Mouse (Mus musculus) embryonic stem cell, embryonic (primary cell): ENCODE results near the gene Ppm1a.

Source experiments
- CTCF ChIA-PET, 4 experiments: fragments of 300-600 bp in 2 of 4; fragments of 350-600 bp in 2 of 4; sonication (Branson Sonifier 250); formaldehyde crosslinking; loops; one replicate each; lab custom pipeline; 2022; ENCODE audit warnings: inconsistent platforms in 2 of 4; lab: Charles Lee
- POLR2A ChIA-PET, 4 experiments: fragments of 300-600 bp in 2 of 4; fragments of 350-600 bp in 2 of 4; sonication (Branson Sonifier 250); formaldehyde crosslinking; loops; one replicate each; lab custom pipeline; 2022; ENCODE audit warnings: antibody characterized with exemption in 4 of 4, inconsistent platforms in 1 of 4; lab: Charles Lee

Gene Ppm1a

GRCm38 (mm10) chr12:72750016-72750415, 7.2 kb upstream of the Ppm1a start:
- ChIA-PET POLR2A (interaction anchor here in 2 of 4 experiments (1.4 to 3.1 kb wide), 4 partner anchors 10 to 16 kb away, joined by 4 to 21 read pairs (median 6); no protein-coding TSS in a partner anchor), CTCF (no interaction called here)

DNA sequence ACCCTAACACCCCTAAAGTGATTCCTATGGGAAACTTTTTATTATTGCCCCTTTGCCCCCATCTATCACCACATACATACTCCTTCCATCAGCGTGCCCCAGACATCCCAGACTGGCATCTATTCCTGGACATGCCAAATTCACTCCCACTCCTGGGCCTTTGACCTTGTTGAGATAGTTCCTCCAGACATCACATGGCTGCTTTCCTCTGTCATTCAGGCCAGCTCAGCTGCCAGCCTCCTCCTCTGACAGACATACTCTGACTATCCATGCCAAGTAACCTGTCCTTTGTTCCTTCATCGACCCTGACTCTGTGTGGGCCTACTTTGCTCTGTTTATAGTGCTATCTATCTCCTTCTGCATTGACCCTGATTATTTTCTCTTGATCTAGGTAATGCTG, 6.6 kb upstream of the Ppm1a start:
- POLR2A ChIA-PET, result interaction anchor here in 3 of 4 experiments (0.6 to 3.1 kb wide), 6 partner anchors 10 to 18 kb away, joined by 3 to 21 read pairs (median 5); no protein-coding TSS in a partner anchor
- CTCF ChIA-PET, result no interaction called here

DNA sequence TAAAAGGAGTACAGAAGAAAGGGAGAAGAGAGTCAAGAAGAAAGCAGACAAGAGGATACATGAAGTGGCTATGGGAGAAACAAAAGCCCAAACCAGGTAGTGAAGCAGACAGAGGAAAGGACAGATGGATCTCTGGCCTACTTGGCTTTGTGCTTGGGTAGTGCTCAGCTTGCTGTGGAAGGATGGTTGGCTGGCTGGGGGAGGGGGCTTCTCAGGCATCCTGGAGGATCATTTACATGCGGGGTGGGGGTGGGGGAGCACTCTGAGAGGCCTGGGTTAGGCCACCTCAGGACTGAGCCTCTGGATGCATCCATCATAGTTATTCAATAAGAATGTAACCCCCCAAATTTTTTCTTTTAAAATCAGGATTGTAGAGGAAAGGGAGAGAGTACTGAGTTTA, 341 bp downstream of the Ppm1a start:
- ChIA-PET POLR2A (interaction anchor here in 2 of 4 experiments (0.6 to 1.4 kb wide), 3 partner anchors 13 to 1393 kb away, joined by 3 to 5 read pairs (median 3); no protein-coding TSS in a partner anchor), CTCF (interaction anchor here in 1 of 4 experiments (0.6 kb wide), 1 partner anchor 34 kb away, joined by 3 read pairs; no protein-coding TSS in a partner anchor)

GRCm38 (mm10) chr12:72759956-72760355, 2.7 kb downstream of the Ppm1a start:
- CTCF ChIA-PET, result interaction anchor here in 2 of 4 experiments (0.5 to 1.1 kb wide), 3 partner anchors 22 to 75 kb away, joined by 3 read pairs; no protein-coding TSS in a partner anchor
- POLR2A ChIA-PET, result interaction anchor here (0.6 to 4.0 kb wide), 59 partner anchors 8 to 674 kb away, joined by 3 to 51 read pairs (median 4); partner anchors contain the start of genes Dhrs7 (in 2 of the 4), Jkamp (in 2 of the 4), L3hypdh (in 2 of the 4) and Gm4756 (in 1 of the 4)

DNA sequence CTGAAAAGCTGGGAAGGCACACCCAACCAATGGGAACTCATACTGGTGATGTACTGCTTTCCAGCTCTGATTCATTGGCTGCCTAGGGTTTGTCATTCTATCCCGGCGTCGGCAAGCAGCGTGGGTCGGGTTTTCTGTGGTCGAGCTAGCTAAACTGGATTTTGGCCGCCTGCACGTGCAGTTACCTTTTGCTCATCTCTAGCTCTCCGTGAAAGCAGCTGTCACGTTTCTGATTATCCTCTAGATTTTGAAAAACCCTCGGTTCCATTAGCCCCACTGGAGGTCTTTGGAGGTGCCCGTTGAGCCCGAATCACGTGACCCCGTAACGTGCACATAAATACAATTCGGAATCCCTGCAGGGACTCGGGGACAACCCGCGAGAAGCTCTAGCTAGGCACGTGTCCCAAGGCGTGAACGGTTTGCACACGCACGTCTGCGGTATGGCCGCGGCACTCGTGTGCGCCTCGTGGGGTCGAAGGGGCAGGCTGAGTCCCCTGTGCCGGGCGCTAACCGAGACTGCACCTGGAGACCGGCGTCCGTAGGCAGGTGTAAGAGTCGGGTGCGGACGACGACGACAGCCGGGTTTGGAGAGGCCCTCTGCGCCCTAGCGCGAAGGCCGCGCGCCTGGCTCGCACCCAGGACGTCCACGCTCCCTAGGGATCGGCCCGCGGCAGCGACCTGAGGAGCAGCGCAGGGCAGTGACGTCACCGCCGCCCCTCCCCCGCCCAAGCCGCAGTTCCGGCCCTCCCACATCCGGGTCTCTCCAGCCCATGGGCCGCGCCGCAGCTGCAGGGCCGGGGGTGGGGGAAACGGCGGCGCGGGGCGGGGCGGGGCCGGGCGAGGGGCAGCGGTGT, 3.3 kb downstream of the Ppm1a start:
- POLR2A ChIA-PET, result interaction anchor here (0.6 to 4.0 kb wide), 82 partner anchors 9 to 1166 kb away, joined by 3 to 51 read pairs (median 4); partner anchors contain the start of genes Jkamp (in 3 of the 4), L3hypdh (in 3 of the 4), Dhrs7 (in 2 of the 4) and Gm4756 (in 1 of the 4)
- CTCF ChIA-PET, result interaction anchor here in 2 of 4 experiments (0.5 to 1.1 kb wide), 4 partner anchors 9 to 75 kb away, joined by 3 to 8 read pairs (median 3); no protein-coding TSS in a partner anchor

- ChIA-PET POLR2A (interaction anchor here (0.6 to 4.0 kb wide), 54 partner anchors 8 to 1166 kb away, joined by 3 to 51 read pairs (median 4); partner anchors contain the start of genes Jkamp (in 2 of the 4), L3hypdh (in 2 of the 4) and Gm4756 (in 1 of the 4)), CTCF (interaction anchor here in 1 of 4 experiments (0.8 kb wide), 1 partner anchor 8 kb away, joined by 8 read pairs; no protein-coding TSS in a partner anchor)
Measured at GRCm38 (mm10) chr12:72761230-72761648, 4.0 kb downstream of the Ppm1a start.

DNA sequence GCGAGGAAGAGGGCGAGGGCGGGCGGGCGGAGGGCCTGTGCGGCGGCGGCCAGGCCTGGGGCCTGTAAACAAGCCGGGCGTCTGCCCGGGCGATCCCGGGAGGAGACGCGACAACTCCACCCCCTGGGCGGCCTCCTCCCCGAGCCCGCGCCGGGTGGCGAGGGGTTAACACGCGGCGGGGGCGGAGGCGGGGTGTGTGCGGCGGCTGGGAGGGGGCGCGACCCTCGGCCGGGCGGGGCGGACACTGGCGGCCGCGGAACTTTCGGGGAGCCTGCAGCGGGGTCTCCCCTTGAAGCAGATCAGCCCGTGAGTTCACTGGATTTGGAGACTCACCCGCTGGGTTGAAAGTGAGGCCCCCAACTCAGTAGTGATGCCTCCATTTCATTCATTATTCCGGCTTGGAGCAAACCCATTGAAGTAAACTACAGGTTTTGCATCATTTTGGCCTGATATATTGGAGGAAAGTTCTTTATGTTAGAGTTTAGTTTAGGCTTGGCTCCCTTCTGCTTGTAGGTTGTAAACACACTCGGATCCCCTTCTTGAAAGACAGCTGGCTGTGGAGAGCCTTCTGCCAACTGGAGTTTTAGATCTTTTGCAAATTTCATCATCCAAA, 4.5 kb downstream of the Ppm1a start:
- CTCF ChIA-PET, result interaction anchor here in 1 of 4 experiments (0.8 kb wide), 1 partner anchor 8 kb away, joined by 8 read pairs; no protein-coding TSS in a partner anchor
- POLR2A ChIA-PET, result interaction anchor here (0.6 to 4.0 kb wide), 26 partner anchors 8 to 708 kb away, joined by 3 to 51 read pairs (median 6); partner anchors contain the start of gene Gm4756 (in 1 of the 4)

DNA sequence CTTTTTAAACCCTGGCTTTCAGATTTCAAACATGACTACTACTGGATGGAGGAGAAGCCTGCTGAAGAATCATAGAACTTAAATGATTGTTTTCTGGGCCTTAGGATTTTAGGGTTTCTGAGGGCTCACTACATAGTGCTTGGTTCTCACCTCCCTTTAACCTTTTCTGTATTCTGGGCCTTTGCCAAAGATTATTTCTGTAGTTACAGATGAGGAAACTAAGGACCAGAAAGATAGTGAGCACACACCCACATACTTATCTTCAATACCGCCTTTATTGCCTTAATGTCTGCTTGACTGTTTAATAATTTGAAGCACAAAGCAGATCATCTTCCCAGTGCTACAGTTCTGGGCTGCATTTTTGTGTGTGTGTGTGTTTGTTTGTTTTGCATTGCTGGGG, 5.2 kb downstream of the Ppm1a start:
- ChIA-PET POLR2A (interaction anchor here in 2 of 4 experiments (1.3 to 4.0 kb wide), 3 partner anchors 10 to 28 kb away, joined by 11 to 51 read pairs (median 12); no protein-coding TSS in a partner anchor), CTCF (no interaction called here)

- POLR2A ChIA-PET, result interaction anchor here in 2 of 4 experiments (0.6 to 4.0 kb wide), 4 partner anchors 9 to 29 kb away, joined by 3 to 51 read pairs (median 10); no protein-coding TSS in a partner anchor
- CTCF ChIA-PET, result interaction anchor here in 1 of 4 experiments (0.7 kb wide), 1 partner anchor 112 kb away, joined by 3 read pairs; no protein-coding TSS in a partner anchor
Measured at GRCm38 (mm10) chr12:72763156-72763555, 5.9 kb downstream of the Ppm1a start.

GRCm38 (mm10) chr12:72767809-72768208, 10.6 kb downstream of the Ppm1a start:
- ChIA-PET CTCF (interaction anchor here in 1 of 4 experiments (1.2 kb wide), 1 partner anchor 23 kb away, joined by 3 read pairs; no protein-coding TSS in a partner anchor), POLR2A (interaction anchor here in 1 of 4 experiments (0.9 to 6.0 kb wide), 9 partner anchors 8 to 683 kb away, joined by 3 to 38 read pairs (median 6); partner anchors contain the start of genes Jkamp and L3hypdh)

DNA sequence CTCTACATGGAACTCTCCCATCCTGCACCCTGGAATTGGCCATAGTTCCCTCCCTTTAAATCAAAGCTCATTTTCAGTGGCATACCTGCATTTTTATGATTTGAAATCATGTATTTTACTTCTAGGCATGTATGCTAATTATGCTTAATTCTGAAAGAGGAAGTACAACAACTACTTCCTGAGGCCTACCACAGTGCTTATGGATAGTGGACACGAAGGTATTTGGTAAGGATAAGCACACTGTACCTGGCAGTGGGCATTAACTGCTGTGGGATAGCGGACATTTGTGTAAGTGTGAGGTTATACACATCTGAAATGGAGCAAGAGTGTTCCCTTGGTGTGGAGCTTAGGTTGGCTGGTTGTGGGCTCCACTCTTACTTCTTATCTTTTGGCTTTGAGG, 11.0 kb downstream of the Ppm1a start:
- POLR2A ChIA-PET, result interaction anchor here in 3 of 4 experiments (0.7 to 6.0 kb wide), 12 partner anchors 8 to 683 kb away, joined by 3 to 38 read pairs (median 4); partner anchors contain the start of genes Jkamp (in 1 of the 3) and L3hypdh (in 1 of the 3)
- CTCF ChIA-PET, result interaction anchor here in 1 of 4 experiments (0.9 to 1.2 kb wide), 2 partner anchors 23 to 208 kb away, joined by 3 read pairs; no protein-coding TSS in a partner anchor

GRCm38 (mm10) chr12:72769546-72770230, 12.4 kb downstream of the Ppm1a start:
- CTCF ChIA-PET, result interaction anchor here in 3 of 4 experiments (0.5 to 1.2 kb wide), 8 partner anchors 9 to 203 kb away, joined by 3 to 8 read pairs (median 4); no protein-coding TSS in a partner anchor

DNA sequence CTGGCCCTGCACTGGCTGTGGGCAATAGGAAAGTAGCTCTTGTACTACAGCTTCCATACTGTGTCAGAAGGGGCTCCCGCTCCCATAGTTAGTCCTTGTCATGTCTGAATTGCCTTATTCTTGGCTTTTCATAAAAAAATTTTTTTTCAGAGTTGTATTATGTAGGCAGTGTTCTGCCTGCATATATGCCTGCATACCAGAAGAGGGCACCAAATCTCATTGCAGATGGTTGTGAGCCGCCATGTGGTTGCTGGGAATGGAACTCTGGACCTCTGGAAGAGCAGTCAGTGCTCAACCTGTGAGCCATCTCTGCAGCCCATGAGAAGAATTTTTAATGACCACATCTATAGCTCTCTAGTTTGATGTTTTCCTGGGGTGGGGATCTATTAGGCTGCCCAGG, 13.9 kb downstream of the Ppm1a start:
- CTCF ChIA-PET, result interaction anchor here in 2 of 4 experiments (0.5 to 1.3 kb wide), 5 partner anchors 8 to 206 kb away, joined by 3 to 5 read pairs (median 3); no protein-coding TSS in a partner anchor
- POLR2A ChIA-PET, result interaction anchor here in 2 of 4 experiments (0.5 to 6.0 kb wide), 6 partner anchors 8 to 205 kb away, joined by 3 to 38 read pairs (median 4); no protein-coding TSS in a partner anchor

More at GRCm38 (mm10) chr12:72769546-72770230, 12.4 kb downstream of the Ppm1a start:
- POLR2A ChIA-PET, result interaction anchor here (0.5 to 6.0 kb wide), 14 partner anchors 8 to 207 kb away, joined by 3 to 38 read pairs (median 5); no protein-coding TSS in a partner anchor

GRCm38 (mm10) chr12:72771711-72772110, 14.5 kb downstream of the Ppm1a start:
- ChIA-PET POLR2A (interaction anchor here in 1 of 4 experiments (1.1 to 6.0 kb wide), 7 partner anchors 8 to 68 kb away, joined by 3 to 38 read pairs (median 4); no protein-coding TSS in a partner anchor), CTCF (interaction anchor here in 2 of 4 experiments (0.5 to 1.3 kb wide), 5 partner anchors 8 to 954 kb away, joined by 3 to 5 read pairs (median 3); no protein-coding TSS in a partner anchor)

DNA sequence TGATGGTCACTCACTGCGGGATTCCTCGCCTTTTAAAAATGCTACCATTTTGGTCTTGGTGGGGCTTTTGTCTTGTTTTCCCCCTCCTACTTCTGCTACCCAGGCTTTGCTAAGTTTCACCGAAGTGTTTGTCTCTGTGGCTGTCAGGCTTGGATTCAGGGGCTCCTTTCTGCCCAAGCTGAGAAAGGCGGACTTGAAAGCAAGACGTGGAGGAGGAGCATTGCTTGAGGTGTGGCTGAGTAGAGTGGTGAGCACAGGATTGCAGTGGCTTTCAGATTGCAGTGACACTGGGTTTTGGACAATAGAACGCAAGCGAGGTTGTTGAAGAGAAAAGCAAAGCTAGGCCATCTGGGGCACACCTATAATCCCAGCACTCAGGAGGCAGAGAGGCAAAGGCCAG, 16.7 kb downstream of the Ppm1a start:
- ChIA-PET CTCF (no interaction called here), POLR2A (interaction anchor here in 3 of 4 experiments (0.6 to 6.0 kb wide), 6 partner anchors 8 to 70 kb away, joined by 3 to 38 read pairs (median 4); no protein-coding TSS in a partner anchor)

DNA sequence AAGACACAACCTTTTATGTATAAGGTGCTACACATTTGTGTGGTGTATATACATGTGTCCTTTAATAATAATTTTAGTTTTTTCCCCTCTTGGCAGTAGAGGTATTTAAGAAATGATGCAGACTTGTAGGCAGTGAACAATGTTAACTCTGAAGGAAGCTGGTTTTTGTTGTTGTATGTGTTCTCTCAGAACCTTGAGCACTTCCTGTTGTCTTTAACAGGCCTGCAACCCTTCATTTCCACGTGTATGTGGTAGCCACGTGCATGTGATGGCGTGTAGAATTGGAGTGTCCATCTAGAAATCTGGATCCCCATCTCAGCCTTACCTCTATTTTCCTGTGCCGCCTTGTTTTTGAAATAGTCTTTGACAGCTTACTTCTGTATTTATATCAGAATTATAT, 20.0 kb downstream of the Ppm1a start:
- CTCF ChIA-PET, result interaction anchor here in 1 of 4 experiments (0.6 kb wide), 1 partner anchor 69 kb away, joined by 10 read pairs; no protein-coding TSS in a partner anchor
- POLR2A ChIA-PET, result interaction anchor here in 2 of 4 experiments (0.9 to 1.6 kb wide), 5 partner anchors 8 to 30 kb away, joined by 3 to 9 read pairs (median 4); no protein-coding TSS in a partner anchor
